Mouse (Mus musculus) liver, postnatal 0 days (tissue): ENCODE data around the gene H2-Eb1. TPM values are rescaled to one million over a fixed set of nuclear protein-coding genes. Genes with fewer than 3 reads are reported as not detected.
A peak's percentile ranks its signal among the peaks of the same experiment; 100 is the strongest.

Experiments used
- ATAC-seq: fragments of 200-750 bp; cut with Nextera tagmentation; 2 replicates; pipeline ENCODE4 v1.8.0; 2017; ENCODE audit warnings: mild to moderate bottlenecking, moderate library complexity
- DNase-seq: peaks from one replicate; pipeline ENCODE4 v3.0.0-alpha.2; 2016
- H3K27ac ChIP-seq: fragments of 300-500 bp; sonication (generic); 2 replicates; pipeline ENCODE4 v1.5.1; 2014; ENCODE audit warnings: antibody characterized with exemption, moderate library complexity, mild to moderate bottlenecking, low read depth
- H3K27me3 ChIP-seq: fragments of 300-500 bp; sonication (generic); 2 replicates; pipeline ENCODE4 v1.6.1; 2014; ENCODE audit warnings: low read length, control low read depth, mixed read lengths; ENCODE audit not compliant: insufficient read depth
- H3K36me3 ChIP-seq: fragments of 300-500 bp; sonication (generic); replicated peaks from 2 replicates; pipeline ENCODE4 v1.6.1; 2014; ENCODE audit warnings: mild to moderate bottlenecking, control low read depth, low read length, moderate library complexity, mixed read lengths; ENCODE audit not compliant: insufficient read depth
- H3K4me1 ChIP-seq: fragments of 300-500 bp; sonication (generic); 2 replicates; pipeline ENCODE4 v1.6.1; 2014; ENCODE audit warnings: antibody characterized with exemption, mild to moderate bottlenecking, control low read depth; ENCODE audit not compliant: insufficient read depth
- H3K4me2 ChIP-seq: fragments of 300-500 bp; sonication (generic); 2 replicates; pipeline ENCODE4 v1.6.1; 2014; ENCODE audit warnings: low read depth, mild to moderate bottlenecking, low read length, moderate library complexity, mixed read lengths
- H3K4me3 ChIP-seq: fragments of 300-500 bp; sonication (generic); 2 replicates; pipeline ENCODE4 v1.5.1; 2014; ENCODE audit warnings: low read depth, low read length
- H3K9ac ChIP-seq: fragments of 300-500 bp; sonication (generic); replicated peaks from 2 replicates; pipeline ENCODE4 v1.6.1; 2014; ENCODE audit warnings: mild to moderate bottlenecking, moderate library complexity
- H3K9me3 ChIP-seq: fragments of 300-500 bp; sonication (generic); 2 replicates; pipeline ENCODE4 v1.6.1; 2016; ENCODE audit warnings: mild to moderate bottlenecking, control low read depth, low read length, mixed read lengths
- CTCF ChIP-seq: sonication (generic); IDR thresholded peaks from 2 replicates; pipeline ENCODE4 v1.5.1; 2016; ENCODE audit warnings: antibody characterized with exemption, low read depth
- EP300 ChIP-seq: IDR thresholded peaks from 2 replicates; pipeline ENCODE4 v1.6.1; 2016; ENCODE audit warnings: antibody characterized with exemption, low read depth, mild to moderate bottlenecking
- WGBS: fragments of 180-500 bp; shearing (Covaris S2); extraction: QIAGEN DNeasy Blood & Tissue Kit; methylation state at CpG from one replicate; pipeline ENCODE4 v1.1.7; 2014; ENCODE audit not compliant: insufficient replicate concordance; 5-methylcytosine and 5-hydroxymethylcytosine counted together
- polyA plus RNA-seq: library from polyadenylated mRNA; unstranded; fragments of >200 nt; fragmentation: Nextera tagmentation; extraction: Ambion mirVana; gene quantifications from 2 replicates; pipeline ENCODE4 v1.2.1, GENCODE M21; 2015

The H2-Eb1 gene
- polyA plus RNA-seq, 1 experiment from 2014 or later = 9.3 TPM

- no peaks in the 10 kb centered on the region for H3K9me3 ChIP-seq
- TF ChIP-seq EP300 (no peak), CTCF (no peak)
- DNase-seq (no peak), ATAC-seq (no peak)
- H3K4me3 ChIP-seq = no peak overlapping the region
- H3K9ac ChIP-seq = no peak overlapping the region
- no peak overlapping the region for H3K4me2 ChIP-seq
- no peak overlapping the region for H3K27ac ChIP-seq
- no peaks in the 10 kb centered on the region for H3K4me1 ChIP-seq
- no peaks in the 10 kb centered on the region for H3K27me3 ChIP-seq
- 55% methylated on average over 2 of the region's 2 CpGs for WGBS
- H3K36me3 ChIP-seq = no peaks in the 10 kb centered on the region
Measured at GRCm38 (mm10) chr17:34270940-34271339, 34.7 kb upstream of the H2-Eb1 start.

- WGBS = 95% methylated on average over 1 of the region's 1 CpGs
- ATAC-seq = no peak
Measured at GRCm38 (mm10) chr17:34272102-34272501, 33.6 kb upstream of the H2-Eb1 start.

GRCm38 (mm10) chr17:34280499-34281038 lies 25.1 kb upstream of the H2-Eb1 start:
- H3K4me1 ChIP-seq = no peaks in the 10 kb centered on the region
- no peak overlapping the region for H3K4me3 ChIP-seq
- H3K4me2 ChIP-seq = no peak overlapping the region
- no peaks in the 10 kb centered on the region for H3K9me3 ChIP-seq
- no peaks in the 10 kb centered on the region; the same call in 1 of the 2 replicates for H3K27me3 ChIP-seq
- no peak for TF ChIP-seq EP300
- no peak for TF ChIP-seq CTCF
- no peaks in the 10 kb centered on the region for H3K36me3 ChIP-seq
- 64% methylated on average over 1 of the region's 1 CpGs for WGBS
- H3K9ac ChIP-seq = no peak overlapping the region
- ATAC-seq (no peak), DNase-seq (no peak)
- H3K27ac ChIP-seq = no peak overlapping the region

More at GRCm38 (mm10) chr17:34272102-34272501, 33.6 kb upstream of the H2-Eb1 start:
- peak; percentile 26; the same call in 1 of the 2 replicates for TF ChIP-seq CTCF
- no peak for TF ChIP-seq EP300
- no peak overlapping the region for H3K4me3 ChIP-seq
- no peaks in the 10 kb centered on the region for H3K4me1 ChIP-seq
- no peak overlapping the region for H3K4me2 ChIP-seq
- no peak for DNase-seq
- H3K27ac ChIP-seq = no peak overlapping the region
- no peaks in the 10 kb centered on the region for H3K9me3 ChIP-seq
- no peaks in the 10 kb centered on the region for H3K27me3 ChIP-seq
- H3K36me3 ChIP-seq = no peaks in the 10 kb centered on the region
- no peak overlapping the region for H3K9ac ChIP-seq

- H3K27ac ChIP-seq = no peak overlapping the region
- H3K9me3 ChIP-seq = no peaks in the 10 kb centered on the region
- no peaks in the 10 kb centered on the region for H3K36me3 ChIP-seq
- no peaks in the 10 kb centered on the region for H3K4me1 ChIP-seq
- ATAC-seq = no peak
- no peak overlapping the region for H3K4me3 ChIP-seq
- TF ChIP-seq CTCF (no peak), EP300 (no peak)
- no peak overlapping the region for H3K9ac ChIP-seq
- no peak for DNase-seq
- no peaks in the 10 kb centered on the region; the same call in 1 of the 2 replicates for H3K27me3 ChIP-seq
- H3K4me2 ChIP-seq = no peak overlapping the region
- 57% methylated on average over 1 of the region's 1 CpGs for WGBS
Measured at GRCm38 (mm10) chr17:34281836-34282235, 23.8 kb upstream of the H2-Eb1 start.

- DNase-seq (no peak), ATAC-seq (no peak)
- Histone ChIP-seq H3K4me3 (no peak overlapping the region), H3K27me3 (no peaks in the 10 kb centered on the region; the same call in 1 of the 2 replicates), H3K4me2 (no peak overlapping the region), H3K9ac (no peak overlapping the region), H3K9me3 (no peaks in the 10 kb centered on the region), H3K4me1 (no peaks in the 10 kb centered on the region), H3K36me3 (no peaks in the 10 kb centered on the region), H3K27ac (no peak overlapping the region)
- TF ChIP-seq CTCF (no peak), EP300 (no peak)
- 60% methylated on average over 4 of the region's 4 CpGs for WGBS
Measured at GRCm38 (mm10) chr17:34285371-34285770, 20.3 kb upstream of the H2-Eb1 start.

GRCm38 (mm10) chr17:34285848-34286247 lies 19.8 kb upstream of the H2-Eb1 start:
- H3K4me3 ChIP-seq = no peak overlapping the region
- DNase-seq (peak; percentile 55), ATAC-seq (no peak)
- H3K27me3 ChIP-seq = no peaks in the 10 kb centered on the region
- H3K4me2 ChIP-seq = no peak overlapping the region
- no peaks in the 10 kb centered on the region for H3K36me3 ChIP-seq
- no peak overlapping the region for H3K9ac ChIP-seq
- no peaks in the 10 kb centered on the region for H3K9me3 ChIP-seq
- H3K4me1 ChIP-seq = no peaks in the 10 kb centered on the region
- no peak for TF ChIP-seq EP300
- peak; percentile 68 for TF ChIP-seq CTCF
- H3K27ac ChIP-seq = no peak overlapping the region
- 36% methylated on average over 4 of the region's 4 CpGs for WGBS
